Mouse (Mus musculus): ENCODE results near the gene Zfp65. TPM values are rescaled to one million over a fixed set of nuclear protein-coding genes. Genes with fewer than 3 reads are reported as not detected.
"Not testable (repeated sequence)": the region's sequence is repeated elsewhere in the genome, so short reads cannot be mapped to it uniquely, and the experiment has no call there.

Zfp65 gene
- total RNA-seq (2021) = 10 to 100 TPM; 13.5 to 15.1 TPM
- long read RNA-seq, experiment 1 = 0 reads
- long read RNA-seq, experiment 2, partial matches to known transcripts = 0 of 3 reads
- long read RNA-seq, experiment 2, other reads (novel, unspliced or antisense) = 3 of 3 reads

DNA sequence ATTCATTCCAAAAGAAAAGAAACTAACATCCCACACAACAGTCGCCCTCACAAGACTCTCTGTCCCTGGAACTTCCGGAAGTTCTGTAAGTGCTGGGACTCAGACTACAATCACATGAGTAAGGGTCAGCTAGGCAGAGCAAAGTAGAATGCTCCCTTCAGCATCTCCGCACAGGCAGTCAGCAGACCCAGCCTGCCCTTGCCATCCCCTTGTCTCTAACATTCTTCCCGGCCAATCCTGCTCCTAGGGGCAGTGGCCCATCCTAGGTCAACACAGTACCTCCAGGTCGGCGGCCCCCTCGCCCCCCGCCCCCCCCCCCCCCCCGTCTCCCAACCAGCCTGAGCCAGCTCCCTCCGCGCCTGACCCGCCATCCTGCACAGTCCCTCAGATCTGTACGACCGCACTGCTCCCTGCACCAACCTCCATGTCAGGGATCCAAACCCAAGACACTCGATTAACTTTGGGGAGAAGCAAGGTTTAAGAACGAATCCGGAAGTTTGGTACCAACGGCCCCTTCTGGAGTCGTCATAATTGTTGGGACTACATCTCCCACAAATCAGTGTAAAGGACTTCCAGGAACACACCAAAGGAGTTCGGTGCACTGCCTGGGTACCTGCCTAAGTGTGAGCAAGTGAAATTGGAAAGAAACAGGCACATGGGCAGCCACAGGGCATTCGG is at the start of gene Zfp65:
Zfp65 (minus strand) TSS at position 533 of the 678 bp plus-strand sequence.
- DNase-seq (ENCODE audit: low spot score in 2 of 2) = peak; percentile 54 to 77

DNA sequence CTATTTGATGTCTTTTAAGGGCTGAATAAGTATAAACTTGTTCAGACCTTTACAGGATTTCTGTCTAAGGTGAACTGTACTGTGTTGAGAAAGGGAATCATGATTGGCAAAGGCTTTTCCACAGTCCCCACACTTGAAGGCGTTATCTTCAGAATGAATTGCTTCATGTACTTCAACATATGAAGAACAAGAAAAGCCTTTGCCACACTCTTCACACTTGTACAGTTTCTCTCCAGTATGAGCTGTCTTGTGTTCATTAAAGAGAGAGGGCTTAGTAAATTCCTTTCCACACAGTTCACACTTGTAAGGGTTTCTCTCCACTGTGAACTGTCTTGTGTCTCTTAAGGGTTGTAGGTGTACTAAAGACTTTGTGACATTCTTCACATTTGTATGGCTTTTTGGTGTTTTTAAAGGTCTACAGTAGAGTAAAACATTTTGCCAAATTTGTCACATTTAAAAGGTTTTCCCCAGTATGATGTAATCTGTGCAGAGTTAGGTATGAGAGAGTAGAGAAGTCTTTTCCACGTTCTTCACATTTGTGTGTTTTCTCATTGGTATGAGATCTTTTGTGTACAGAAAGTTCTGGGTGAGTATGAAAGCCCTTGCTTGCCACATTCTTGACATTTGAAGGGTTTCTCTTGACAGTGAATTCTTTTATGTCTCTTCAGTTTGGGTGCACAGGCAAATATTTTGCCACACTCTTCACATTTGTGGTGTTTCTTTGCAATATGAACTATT is 34.2 kb upstream of the Zfp65 start:
- DNase-seq (ENCODE audit: low spot score in 2 of 2) = no peak

DNA sequence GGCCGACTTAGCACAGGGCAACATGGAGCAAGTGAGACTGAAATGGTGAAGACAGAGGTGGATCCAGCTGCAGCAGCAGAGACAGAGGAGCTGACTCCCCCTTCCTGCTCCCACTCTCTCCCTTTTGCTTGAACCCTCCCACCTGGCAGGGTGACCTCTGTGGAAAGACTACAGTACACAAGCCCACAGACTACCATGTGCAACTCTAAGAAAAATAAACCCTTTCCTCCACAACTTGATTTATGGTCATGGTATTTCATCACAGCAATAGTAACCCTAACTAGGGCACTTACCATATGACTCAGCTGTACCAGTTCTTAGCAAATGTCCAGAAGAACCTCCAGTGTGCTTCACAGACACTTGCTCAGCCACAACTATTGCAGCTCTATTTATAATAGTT is 31.0 kb upstream of the Zfp65 start:
- no peak for DNase-seq (ENCODE audit: low spot score in 2 of 2)

DNA sequence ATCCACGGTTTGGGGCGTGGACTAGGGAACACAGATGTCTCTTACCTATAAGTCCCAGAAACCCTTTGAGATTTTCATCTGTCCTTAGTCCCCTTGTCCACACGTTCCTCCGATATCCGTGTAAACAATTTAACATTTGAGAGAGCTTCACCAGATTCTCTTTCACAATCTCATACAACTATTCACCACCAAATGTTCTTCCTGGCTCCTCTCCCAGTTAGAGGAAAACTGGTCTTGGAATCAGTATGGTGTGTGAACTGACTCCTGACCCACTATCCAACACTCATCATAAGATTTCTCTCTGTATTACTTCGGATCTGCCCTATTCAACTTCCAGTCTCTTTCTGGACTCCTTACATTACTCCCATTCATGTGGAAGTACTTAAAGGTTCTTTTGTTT is 26.8 kb upstream of the Zfp65 start:
- peak in 1 of 2 experiments; percentile 6 for DNase-seq (ENCODE audit: low spot score in 2 of 2)

DNA sequence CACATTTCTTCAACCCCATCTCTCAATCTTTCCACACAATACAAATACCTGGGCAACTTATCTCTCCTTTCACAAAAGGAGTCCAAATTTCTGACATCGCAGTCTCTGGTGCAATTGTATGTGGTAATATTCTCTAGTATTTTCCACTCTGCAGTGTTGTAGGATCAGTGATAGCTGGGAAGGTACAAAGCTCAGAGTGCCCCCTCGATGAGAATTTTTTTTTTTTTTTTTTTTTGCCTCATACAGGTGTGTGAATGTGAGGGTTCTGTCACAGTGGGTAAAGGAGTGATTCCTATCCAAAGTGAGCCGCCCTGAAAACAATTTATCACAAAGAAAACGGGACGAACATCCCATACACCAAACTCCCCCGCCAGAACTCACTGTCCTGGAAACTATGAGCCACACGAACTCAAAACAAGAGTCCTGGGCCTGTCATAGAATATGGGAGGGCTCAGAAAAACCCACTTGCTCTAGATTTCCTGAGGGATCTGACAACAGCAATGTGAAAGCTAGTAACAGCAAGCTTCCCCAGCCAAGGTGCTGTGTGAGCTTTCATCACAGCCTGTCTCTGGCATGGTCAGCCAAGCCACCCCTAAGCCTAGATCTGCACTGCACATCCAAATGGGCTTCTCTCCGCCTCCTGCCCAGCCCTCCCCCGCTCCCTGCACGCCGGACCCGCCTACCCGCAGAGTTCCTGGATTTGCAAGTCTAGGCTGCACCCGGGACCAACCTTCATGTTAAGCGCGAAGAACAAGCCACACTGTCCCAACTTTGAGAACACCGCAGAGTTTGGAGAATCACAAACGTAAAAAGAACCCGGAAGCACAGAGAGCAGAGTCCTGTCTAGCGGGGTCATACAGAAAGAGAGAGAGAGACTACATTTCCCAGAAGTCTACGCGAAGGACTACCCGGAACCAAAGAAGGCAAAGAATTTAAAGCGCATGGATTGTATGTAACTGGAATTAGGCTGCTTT is 25.6 kb upstream of the Zfp65 start, which contains the start of gene Zfp85:
Zfp85 (minus strand) TSS at position 896 of the 974 bp plus-strand sequence.
- peak; percentile 54 to 66 for DNase-seq (ENCODE audit: low spot score in 2 of 2)

DNA sequence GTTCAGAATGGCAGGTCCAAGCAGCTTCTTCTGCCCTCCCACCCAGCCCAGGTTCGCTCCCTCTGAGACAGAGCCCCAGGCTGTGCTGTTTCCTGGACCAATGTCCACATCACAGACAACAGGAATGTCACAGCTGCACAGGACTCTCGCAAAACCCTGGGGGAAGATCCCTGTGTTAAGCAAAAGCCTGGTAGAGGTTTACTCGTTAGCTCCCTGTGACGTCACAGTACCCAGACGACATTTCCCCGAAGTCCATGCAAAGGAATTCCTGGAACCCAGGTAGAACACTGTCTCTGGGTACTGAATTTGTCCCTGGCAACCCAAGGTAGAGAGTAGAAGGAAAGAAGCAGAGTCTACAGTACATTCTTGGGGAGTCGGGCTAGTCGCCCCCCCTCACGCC is 14.9 kb upstream of the Zfp65 start:
- no peak for DNase-seq (ENCODE audit: low spot score in 2 of 2)

DNA sequence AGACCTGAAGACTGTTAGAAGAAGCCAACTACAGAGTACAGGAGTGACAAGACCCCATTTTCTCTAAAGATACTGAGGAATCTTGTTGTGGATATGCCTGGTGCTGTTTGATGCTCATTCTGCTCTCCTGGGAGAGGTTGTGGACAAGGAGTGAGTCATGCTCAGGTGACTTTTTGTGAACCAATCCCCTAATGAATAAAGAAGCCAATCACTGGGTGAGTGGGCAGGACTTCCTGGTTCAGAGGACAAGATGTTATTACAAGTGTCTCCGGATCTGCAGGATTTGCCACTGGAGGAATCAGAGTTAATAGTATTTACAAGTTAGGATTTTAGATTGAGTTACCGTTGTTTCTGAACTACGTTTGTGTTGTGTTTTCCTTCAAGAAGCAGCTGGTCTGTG is 14.0 kb upstream of the Zfp65 start:
- DNase-seq (ENCODE audit: low spot score in 2 of 2) = no peak

DNA sequence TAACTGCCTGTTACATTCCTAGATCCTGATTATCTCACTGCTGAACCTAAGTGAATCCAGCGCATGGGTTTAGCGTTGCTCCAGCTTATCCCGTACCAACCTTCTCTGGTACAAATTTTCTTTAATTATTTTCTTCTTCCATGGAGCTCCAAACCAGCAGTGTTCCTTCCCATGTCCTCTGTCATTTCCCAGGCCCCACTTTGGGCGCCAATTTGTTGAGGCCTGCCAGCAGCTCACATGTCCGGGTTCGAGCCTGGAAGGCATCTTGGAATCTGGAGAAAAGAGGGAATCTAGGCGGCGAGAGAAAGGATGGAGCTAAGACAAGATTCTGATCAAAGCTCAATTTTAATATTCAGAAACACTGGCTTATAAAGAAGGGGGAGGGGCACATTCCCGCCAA is 5.4 kb upstream of the Zfp65 start:
- not testable (repeated sequence) for DNase-seq (ENCODE audit: low spot score in 2 of 2)

DNA sequence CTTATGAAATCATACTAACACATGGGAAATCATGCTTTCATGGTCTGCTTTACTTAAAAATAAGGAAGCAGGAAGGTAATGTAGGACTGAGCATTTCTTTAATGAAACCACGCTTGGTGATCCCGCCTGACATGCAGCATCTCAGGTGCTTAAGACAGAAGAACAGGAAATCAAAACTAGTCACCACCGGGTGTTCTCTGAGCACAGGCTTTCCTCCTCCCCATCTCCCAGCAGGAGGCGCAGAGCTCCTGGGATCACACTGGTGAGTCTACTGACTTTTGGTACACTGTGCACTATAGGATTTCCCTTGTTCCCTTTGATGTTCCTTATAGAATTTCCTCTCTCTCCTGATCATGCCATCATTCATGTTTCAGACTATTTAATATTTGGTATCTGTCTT is 468 bp upstream of the Zfp65 start:
- DNase-seq (ENCODE audit: low spot score in 2 of 2) = not testable (repeated sequence)

DNA sequence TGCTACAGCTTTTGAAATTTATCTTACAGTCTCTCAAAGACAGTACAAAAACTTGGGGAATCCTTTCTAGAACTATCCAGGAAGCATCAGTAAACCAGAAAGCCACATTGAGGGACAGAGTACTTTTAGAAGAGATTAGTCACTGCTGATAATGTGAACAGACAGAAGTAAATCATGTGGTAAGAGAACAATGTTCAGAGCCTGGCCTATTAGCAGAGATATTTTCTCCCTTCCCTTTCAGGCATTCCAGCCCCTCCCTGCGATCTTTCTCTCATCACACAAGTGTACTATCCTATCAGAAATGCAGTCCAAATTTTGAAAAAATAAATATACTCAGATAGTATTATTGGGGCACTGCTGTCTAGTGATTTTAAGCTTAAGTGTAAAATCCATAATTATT is 867 bp downstream of the Zfp65 start:
- DNase-seq (ENCODE audit: low spot score in 2 of 2) = no peak

DNA sequence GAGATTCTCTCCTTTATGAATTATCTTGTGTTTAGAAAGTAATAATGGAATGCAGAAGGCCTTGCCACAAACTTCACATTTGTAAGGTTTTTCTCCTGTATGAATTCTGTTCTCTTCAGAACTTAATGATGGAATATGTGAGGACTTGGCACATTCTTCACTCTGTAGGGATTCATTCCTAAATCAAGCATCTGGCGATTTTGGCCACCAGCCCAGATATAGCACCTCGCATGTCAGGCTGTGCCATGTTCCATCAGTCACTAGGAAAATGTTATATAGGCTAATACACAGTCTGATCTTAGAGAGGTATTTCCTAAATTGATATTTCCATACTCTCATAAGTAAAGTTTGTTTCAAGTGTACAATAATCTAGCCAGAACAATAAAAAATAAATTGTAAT is 3.6 kb downstream of the Zfp65 start:
- DNase-seq (ENCODE audit: low spot score in 2 of 2) = not testable (repeated sequence)

DNA sequence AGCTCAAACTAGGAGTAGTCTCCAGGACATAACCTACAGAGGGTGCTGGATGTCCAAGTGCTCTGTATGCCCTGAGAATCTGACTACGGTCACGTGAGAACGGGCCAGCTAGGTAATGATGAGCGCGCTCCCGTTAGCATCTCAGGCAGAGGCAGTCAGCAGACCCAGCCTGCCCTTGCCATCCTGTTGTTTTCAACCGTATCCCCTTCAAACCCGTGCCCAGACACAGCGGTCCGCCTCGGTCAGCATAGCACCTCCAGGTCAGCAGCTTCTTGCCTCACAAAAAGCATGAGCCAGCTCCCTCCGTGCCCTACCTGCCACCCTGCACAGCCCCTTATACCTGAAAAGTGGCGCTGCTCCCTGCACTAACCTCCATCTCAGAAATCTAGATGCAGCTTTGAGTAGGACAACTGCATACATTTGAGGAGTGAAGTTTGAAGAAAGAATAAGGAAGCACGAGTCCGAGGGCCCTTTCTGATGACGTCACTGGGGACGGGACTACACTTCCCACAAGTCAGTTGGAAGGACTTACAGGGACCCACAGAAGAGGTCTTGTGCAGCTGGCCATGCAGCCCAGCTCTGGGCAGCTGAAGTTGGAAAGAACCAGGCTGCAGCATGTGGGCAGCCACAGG is 5.0 kb downstream of the Zfp65 start:
- DNase-seq (ENCODE audit: low spot score in 2 of 2) = peak; percentile 83 to 95

DNA sequence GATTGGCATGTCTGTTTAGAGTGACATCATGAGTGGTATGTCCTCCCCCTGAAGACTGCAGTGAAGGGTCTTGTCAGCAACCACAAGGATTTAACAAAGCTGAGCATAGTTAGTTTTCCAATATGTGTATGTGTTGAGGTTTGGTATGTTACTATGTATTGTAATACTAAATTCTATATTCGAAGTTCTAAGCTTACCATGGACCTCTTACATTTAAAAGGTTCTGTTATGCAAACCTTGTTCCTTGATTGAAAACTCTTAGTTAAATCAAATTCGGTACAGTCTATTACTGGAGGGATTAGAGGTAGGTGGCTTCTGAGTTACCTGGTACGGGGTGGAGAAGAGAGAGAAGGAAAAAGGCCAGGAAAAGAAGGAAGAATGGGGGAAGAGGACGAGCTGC is 42.0 kb downstream of the Zfp65 start, which contains the start of gene Zfp738:
Zfp738 (minus strand) TSS at position 101 of the 400 bp plus-strand sequence.
- DNase-seq (ENCODE audit: low spot score in 2 of 2) = no peak

DNA sequence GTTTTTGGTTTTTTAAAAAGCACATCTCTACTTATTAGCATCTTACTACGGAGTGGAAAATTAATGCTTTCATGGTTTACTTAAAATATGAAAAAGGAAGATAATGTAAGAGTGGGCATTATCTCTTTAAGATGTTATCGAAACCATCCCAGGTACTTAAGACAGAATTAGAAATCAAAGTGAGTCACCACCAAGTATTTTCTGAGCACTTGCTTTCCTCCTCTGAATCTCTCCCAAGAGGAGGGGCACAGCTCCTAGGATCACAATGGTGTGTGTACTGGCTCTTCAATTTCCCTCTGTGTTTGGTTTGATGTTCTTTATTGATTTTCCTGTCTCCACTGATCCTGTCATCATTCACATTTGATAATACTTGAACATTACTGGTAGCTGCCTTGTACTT is 45.1 kb downstream of the Zfp65 start:
- DNase-seq (ENCODE audit: low spot score in 2 of 2) = not testable (repeated sequence)

DNA sequence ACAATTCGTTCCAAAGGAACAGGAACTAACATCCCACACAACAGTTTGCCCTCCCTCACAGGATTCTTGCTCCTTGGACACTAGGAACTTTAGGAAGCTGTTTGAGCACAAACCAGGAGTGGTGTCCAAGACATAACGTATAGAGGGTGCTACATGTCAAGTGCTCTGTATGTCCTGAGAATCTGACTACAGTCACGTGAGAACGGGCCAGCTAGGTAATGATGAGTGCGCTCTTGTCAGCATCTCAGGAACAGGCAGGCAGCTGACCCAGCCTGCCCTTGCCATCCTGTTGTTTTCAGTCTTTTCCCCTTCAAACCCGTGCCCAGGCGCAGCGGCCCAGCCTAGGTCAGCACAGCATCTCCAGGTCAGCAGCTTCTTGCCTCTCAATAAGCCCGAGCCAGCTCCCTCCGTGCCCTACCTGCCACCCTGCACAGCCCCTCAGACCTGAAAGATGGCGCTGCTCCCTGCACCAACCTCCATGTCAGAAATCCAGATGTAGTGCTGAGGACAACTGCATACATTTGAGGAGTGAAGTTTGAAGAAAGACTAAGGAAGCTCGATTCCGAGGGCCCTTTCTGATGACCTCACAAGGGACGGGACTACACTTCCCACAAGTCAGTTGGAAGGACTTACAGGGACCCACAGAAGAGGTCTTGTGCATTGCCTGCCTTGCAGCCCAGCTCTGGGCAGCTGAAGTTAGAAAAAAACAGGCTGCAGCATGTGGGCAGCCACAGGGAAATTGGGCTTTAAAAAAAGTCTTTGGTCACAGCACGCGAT is 45.8 kb downstream of the Zfp65 start:
- peak; percentile 76 to 92 for DNase-seq (ENCODE audit: low spot score in 2 of 2)

DNA sequence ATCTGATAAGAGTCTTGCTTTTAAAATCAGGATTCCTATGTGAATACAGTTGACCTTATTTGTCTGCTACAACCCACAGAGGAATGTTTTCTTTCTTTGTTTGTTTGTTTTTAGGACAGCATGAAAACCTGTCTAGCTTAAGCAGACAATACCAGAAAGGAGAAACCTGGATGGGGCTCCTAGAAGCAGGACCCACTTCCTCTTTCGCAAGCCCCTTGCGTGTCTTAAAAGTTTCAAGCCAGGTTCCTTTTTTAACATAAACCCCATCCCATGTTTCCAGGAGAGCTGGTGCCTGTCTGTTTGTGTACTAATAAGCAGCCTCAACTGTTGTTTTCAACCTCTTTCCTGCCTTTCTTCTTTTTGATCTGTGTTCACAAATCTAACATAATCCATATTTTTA is 54.1 kb downstream of the Zfp65 start:
- DNase-seq (ENCODE audit: low spot score in 2 of 2) = no peak
